Mouse (Mus musculus): ENCODE measurements around the gene Elmod3. TPM values are rescaled to one million over a fixed set of nuclear protein-coding genes. Genes with fewer than 3 reads are reported as not detected.

Elmod3 gene
- polyA plus RNA-seq, 1 experiment from 2014 or later = 14.8 TPM

- no peaks in the 10 kb centered on the region for H3K9me3 ChIP-seq (replicated peaks)
- H3K27me3 ChIP-seq = no peaks in the 10 kb centered on the region
- no peaks in the 10 kb centered on the region for H3K36me3 ChIP-seq (ENCODE audit: poor library complexity, severe bottlenecking)
- no peak overlapping the region for H3K4me2 ChIP-seq
- no peak for ATAC-seq
- H3K4me1 ChIP-seq = 0 out of 2 replicates have a peak, but pooled peaks cover 9% of the 10 kb centered on the region
- no peak overlapping the region for H3K9ac ChIP-seq
- no peak overlapping the region for H3K27ac ChIP-seq
- no peak overlapping the region for H3K4me3 ChIP-seq
- WGBS = 52% methylated on average over 6 of the region's 6 CpGs
Measured at GRCm38 (mm10) chr6:72562486-72562885, 35.7 kb downstream of the Elmod3 start.

DNA sequence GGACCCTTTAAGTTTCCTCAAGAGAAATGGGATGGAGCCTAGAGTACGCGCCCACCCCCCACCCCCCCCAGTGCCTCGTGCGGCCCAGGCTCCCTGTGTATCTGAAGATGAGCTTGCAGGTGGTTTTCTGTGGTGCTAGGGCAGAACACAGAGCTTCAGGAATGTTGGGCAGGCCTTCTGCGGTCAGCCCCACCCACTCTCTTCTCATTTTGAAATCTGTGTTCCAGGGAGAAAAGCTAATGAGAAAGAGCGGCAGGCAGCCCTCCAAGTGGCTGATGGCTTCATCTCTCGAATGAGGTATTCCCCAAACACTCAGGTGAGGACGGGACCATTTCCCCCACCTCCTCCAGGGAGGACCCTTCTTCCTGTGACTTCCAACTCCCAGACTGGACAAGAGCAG, 37.4 kb downstream of the Elmod3 start:
- no peak overlapping the region for H3K4me3 ChIP-seq
- no peak for ATAC-seq
- no peaks in the 10 kb centered on the region for H3K36me3 ChIP-seq (ENCODE audit: poor library complexity, severe bottlenecking)
- H3K9me3 ChIP-seq (replicated peaks) = no peaks in the 10 kb centered on the region
- H3K4me1 ChIP-seq = 0 out of 2 replicates have a peak, but pooled peaks cover 7% of the 10 kb centered on the region
- 75% methylated on average over 8 of the region's 8 CpGs for WGBS
- H3K4me2 ChIP-seq = no peak overlapping the region
- H3K9ac ChIP-seq = no peak overlapping the region
- H3K27me3 ChIP-seq = no peaks in the 10 kb centered on the region
- H3K27ac ChIP-seq = no peak overlapping the region

- Histone ChIP-seq H3K9ac (peak overlapping the region; percentile 70), H3K27ac (peak overlapping the region; percentile 45; the same call in 1 of the 2 replicates), H3K9me3 (replicated peaks) (no peaks in the 10 kb centered on the region), H3K4me2 (peak overlapping the region; percentile 72), H3K36me3 (ENCODE audit: poor library complexity, severe bottlenecking) (no peaks in the 10 kb centered on the region), H3K27me3 (no peaks in the 10 kb centered on the region), H3K4me1 (peaks cover 14% of the 10 kb centered on the region), H3K4me3 (peak overlapping the region; percentile 42)
- ATAC-seq = no peak; the same call in 1 of the 2 replicates
- whole genome bisulfite sequencing = 16% methylated on average over 8 of the region's 8 CpGs
Measured at GRCm38 (mm10) chr6:72553079-72553412, 45.2 kb downstream of the Elmod3 start.

GRCm38 (mm10) chr6:72552171-72553078, 45.8 kb downstream of the Elmod3 start:
- Histone ChIP-seq H3K9ac (peak overlapping the region; percentile 70), H3K36me3 (ENCODE audit: poor library complexity, severe bottlenecking) (no peaks in the 10 kb centered on the region), H3K4me1 (peaks cover 14% of the 10 kb centered on the region), H3K9me3 (replicated peaks) (no peaks in the 10 kb centered on the region), H3K27me3 (no peaks in the 10 kb centered on the region), H3K4me2 (peak overlapping the region; percentile 72), H3K4me3 (peak overlapping the region; percentile 42), H3K27ac (peak overlapping the region; percentile 45; the same call in 1 of the 2 replicates)
- ATAC-seq = peak; percentile 93
- WGBS = 17% methylated on average over 27 of the region's 27 CpGs

GRCm38 (mm10) chr6:72550503-72551100, 47.6 kb downstream of the Elmod3 start:
- Histone ChIP-seq H3K27me3 (no peaks in the 10 kb centered on the region), H3K4me1 (peaks cover 14% of the 10 kb centered on the region), H3K4me3 (no peak overlapping the region), H3K9me3 (replicated peaks) (0 out of 2 replicates have a peak, but pooled peaks cover 3% of the 10 kb centered on the region), H3K4me2 (no peak overlapping the region), H3K9ac (no peak overlapping the region), H3K36me3 (ENCODE audit: poor library complexity, severe bottlenecking) (no peaks in the 10 kb centered on the region), H3K27ac (no peak overlapping the region)
- 84% methylated on average over 10 of the region's 10 CpGs for WGBS
- no peak for ATAC-seq

DNA sequence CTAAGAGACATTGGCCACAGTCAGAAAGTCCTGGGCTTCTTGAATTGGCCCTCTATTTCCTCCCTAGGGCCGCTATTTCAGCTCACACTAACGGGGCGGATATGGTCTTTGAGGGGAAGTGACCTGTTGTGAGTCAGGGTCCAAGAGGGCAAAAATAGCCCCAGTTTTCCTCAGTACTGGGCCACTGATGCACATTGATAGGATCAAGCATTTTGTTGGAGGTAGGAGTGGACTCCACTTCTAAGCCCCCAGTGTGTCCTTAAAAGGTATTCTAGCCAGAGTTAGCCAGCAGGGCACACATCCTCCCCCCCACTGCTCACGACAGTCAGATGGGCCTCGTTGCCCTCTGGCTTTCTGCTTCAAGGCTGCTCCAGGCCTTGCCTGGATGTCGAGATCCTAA, 48.2 kb downstream of the Elmod3 start:
- Histone ChIP-seq H3K27me3 (no peaks in the 10 kb centered on the region), H3K27ac (no peak overlapping the region), H3K36me3 (ENCODE audit: poor library complexity, severe bottlenecking) (no peaks in the 10 kb centered on the region), H3K4me1 (peaks cover 14% of the 10 kb centered on the region), H3K9ac (no peak overlapping the region; the same call in 1 of the 2 replicates), H3K4me2 (no peak overlapping the region), H3K9me3 (replicated peaks) (0 out of 2 replicates have a peak, but pooled peaks cover 3% of the 10 kb centered on the region), H3K4me3 (no peak overlapping the region)
- 69% methylated on average over 6 of the region's 6 CpGs for WGBS
- no peak for ATAC-seq

GRCm38 (mm10) chr6:72549041-72549580, 49.1 kb downstream of the Elmod3 start:
- no peak for ATAC-seq
- H3K36me3 ChIP-seq (ENCODE audit: poor library complexity, severe bottlenecking) = no peaks in the 10 kb centered on the region
- WGBS = 73% methylated on average over 9 of the region's 9 CpGs

GRCm38 (mm10) chr6:72547862-72548261, 50.4 kb downstream of the Elmod3 start:
- 0 out of 2 replicates have a peak, but pooled peaks cover 5% of the 10 kb centered on the region for H3K27me3 ChIP-seq
- H3K9ac ChIP-seq = no peak overlapping the region
- 0 out of 2 replicates have a peak, but pooled peaks cover 3% of the 10 kb centered on the region for H3K9me3 ChIP-seq (replicated peaks)
- H3K27ac ChIP-seq = no peak overlapping the region
- no peak overlapping the region for H3K4me3 ChIP-seq
- no peaks in the 10 kb centered on the region for H3K36me3 ChIP-seq (ENCODE audit: poor library complexity, severe bottlenecking)
- 89% methylated on average over 3 of the region's 3 CpGs for WGBS
- no peak overlapping the region for H3K4me2 ChIP-seq
- no peak for ATAC-seq
- peaks cover 12% of the 10 kb centered on the region for H3K4me1 ChIP-seq

More at GRCm38 (mm10) chr6:72549041-72549580, 49.1 kb downstream of the Elmod3 start:
- Histone ChIP-seq H3K27ac (no peak overlapping the region), H3K4me2 (no peak overlapping the region), H3K27me3 (0 out of 2 replicates have a peak, but pooled peaks cover 3% of the 10 kb centered on the region), H3K9ac (no peak overlapping the region), H3K9me3 (replicated peaks) (0 out of 2 replicates have a peak, but pooled peaks cover 3% of the 10 kb centered on the region), H3K4me1 (peaks cover 20% of the 10 kb centered on the region), H3K4me3 (no peak overlapping the region)

DNA sequence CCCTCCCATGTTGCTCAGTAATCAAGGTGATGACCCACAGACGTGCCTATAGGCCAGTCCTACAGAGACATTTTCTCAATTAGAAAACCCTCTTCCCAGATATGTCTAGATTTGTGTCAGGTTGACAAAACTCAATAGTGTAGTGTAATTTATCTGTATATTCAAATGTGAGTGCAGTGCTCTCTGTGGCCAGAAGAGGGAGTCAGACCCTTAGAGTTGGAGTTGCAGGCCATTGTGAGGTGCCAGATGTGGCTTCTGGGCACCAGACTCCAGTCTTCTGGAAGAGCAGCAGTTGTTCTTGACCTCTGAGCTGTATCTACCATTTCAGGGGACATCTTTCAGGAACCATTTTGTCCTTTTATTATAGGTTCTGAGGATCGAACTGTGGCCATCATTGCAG, 51.1 kb downstream of the Elmod3 start:
- H3K9me3 ChIP-seq (replicated peaks) = 0 out of 2 replicates have a peak, but pooled peaks cover 3% of the 10 kb centered on the region
- H3K36me3 ChIP-seq (ENCODE audit: poor library complexity, severe bottlenecking) = no peaks in the 10 kb centered on the region
- no peak overlapping the region for H3K4me2 ChIP-seq
- H3K4me1 ChIP-seq = 0 out of 2 replicates have a peak, but pooled peaks cover 5% of the 10 kb centered on the region
- WGBS = 94% methylated on average over 2 of the region's 2 CpGs
- H3K4me3 ChIP-seq = no peak overlapping the region
- no peak overlapping the region for H3K9ac ChIP-seq
- no peak overlapping the region for H3K27ac ChIP-seq
- 0 out of 2 replicates have a peak, but pooled peaks cover 5% of the 10 kb centered on the region for H3K27me3 ChIP-seq
- ATAC-seq = no peak

- no peaks in the 10 kb centered on the region for H3K36me3 ChIP-seq (ENCODE audit: poor library complexity, severe bottlenecking)
- no peak overlapping the region for H3K27ac ChIP-seq
- 46% methylated on average over 7 of the region's 7 CpGs for WGBS
- 0 out of 2 replicates have a peak, but pooled peaks cover 5% of the 10 kb centered on the region for H3K27me3 ChIP-seq
- ATAC-seq = no peak
- 0 out of 2 replicates have a peak, but pooled peaks cover 3% of the 10 kb centered on the region for H3K9me3 ChIP-seq (replicated peaks)
- H3K9ac ChIP-seq = no peak overlapping the region
- no peak overlapping the region for H3K4me3 ChIP-seq
- H3K4me1 ChIP-seq = 0 out of 2 replicates have a peak, but pooled peaks cover 5% of the 10 kb centered on the region
- no peak overlapping the region for H3K4me2 ChIP-seq
Measured at GRCm38 (mm10) chr6:72545377-72545776, 52.8 kb downstream of the Elmod3 start.

- WGBS = 19% methylated on average over 23 of the region's 23 CpGs
- Histone ChIP-seq H3K36me3 (ENCODE audit: poor library complexity, severe bottlenecking) (no peaks in the 10 kb centered on the region), H3K9ac (no peak within 1 kb of the TSS), H3K4me2 (peak within 1 kb of the TSS; percentile 32), H3K9me3 (replicated peaks) (0 out of 2 replicates have a peak, but pooled peaks cover 3% of the 10 kb centered on the region), H3K27ac (no peak within 1 kb of the TSS), H3K4me1 (0 out of 2 replicates have a peak, but pooled peaks cover 5% of the 10 kb centered on the region), H3K27me3 (0 out of 2 replicates have a peak, but pooled peaks cover 5% of the 10 kb centered on the region), H3K4me3 (no peak within 1 kb of the TSS)
- ATAC-seq = no peak
Measured at GRCm38 (mm10) chr6:72544283-72544987, 53.8 kb downstream of the Elmod3 start, which contains the start of gene Capg. Gene Capg, plus strand, starts transcription at chr6:72544391.

Measured in forebrain, embryonic 13.5 days (tissue).